Mouse (Mus musculus): ENCODE measurements around the gene Adamtsl1.

Gene Adamtsl1

GRCm38 (mm10) chr4:85941857-85942256 is 427.9 kb downstream of the Adamtsl1 start:
- no peak for DNase-seq

GRCm38 (mm10) chr4:85953590-85953989 is 439.6 kb downstream of the Adamtsl1 start:
- DNase-seq = peak; percentile 59

- no peak for DNase-seq
Measured at GRCm38 (mm10) chr4:85955387-85955786, 441.4 kb downstream of the Adamtsl1 start.

- no peak for DNase-seq
Measured at GRCm38 (mm10) chr4:85957266-85957665, 443.3 kb downstream of the Adamtsl1 start.

GRCm38 (mm10) chr4:85957879-85958278 is 443.9 kb downstream of the Adamtsl1 start:
- no peak for DNase-seq

- no peak for DNase-seq
Measured at GRCm38 (mm10) chr4:85959019-85959418, 445.0 kb downstream of the Adamtsl1 start.

GRCm38 (mm10) chr4:85976188-85976587 is 462.2 kb downstream of the Adamtsl1 start:
- no peak for DNase-seq

GRCm38 (mm10) chr4:85979206-85979605 is 465.2 kb downstream of the Adamtsl1 start:
- peak; percentile 37 for DNase-seq

- no peak for DNase-seq
Measured at GRCm38 (mm10) chr4:86006596-86006995, 492.6 kb downstream of the Adamtsl1 start.

GRCm38 (mm10) chr4:86013640-86014039 is 499.7 kb downstream of the Adamtsl1 start:
- no peak for DNase-seq

- DNase-seq = no peak
Measured at GRCm38 (mm10) chr4:86018928-86019327, 505.0 kb downstream of the Adamtsl1 start.

GRCm38 (mm10) chr4:86019586-86019985 is 505.6 kb downstream of the Adamtsl1 start:
- no peak for DNase-seq

GRCm38 (mm10) chr4:86020372-86021090 is 506.6 kb downstream of the Adamtsl1 start:
- DNase-seq = no peak

GRCm38 (mm10) chr4:86024573-86025160 is 510.7 kb downstream of the Adamtsl1 start:
- DNase-seq = peak; percentile 58

GRCm38 (mm10) chr4:86029486-86029885 is 515.5 kb downstream of the Adamtsl1 start:
- no peak for DNase-seq

GRCm38 (mm10) chr4:86030208-86030607 is 516.2 kb downstream of the Adamtsl1 start:
- DNase-seq = no peak

GRCm38 (mm10) chr4:86031041-86031440 is 517.1 kb downstream of the Adamtsl1 start:
- peak; percentile 11 for DNase-seq

GRCm38 (mm10) chr4:86040921-86041320 is 526.9 kb downstream of the Adamtsl1 start:
- peak; percentile 27 for DNase-seq

GRCm38 (mm10) chr4:86045448-86045847 is 531.5 kb downstream of the Adamtsl1 start:
- no peak for DNase-seq

- no peak for DNase-seq
Measured at GRCm38 (mm10) chr4:86045876-86046275, 531.9 kb downstream of the Adamtsl1 start.

GRCm38 (mm10) chr4:86046881-86047280 is 532.9 kb downstream of the Adamtsl1 start:
- peak; percentile 23 for DNase-seq

GRCm38 (mm10) chr4:86053487-86054237 is 539.7 kb downstream of the Adamtsl1 start:
- peak; percentile 80 for DNase-seq

GRCm38 (mm10) chr4:86060614-86061013 is 546.6 kb downstream of the Adamtsl1 start:
- no peak for DNase-seq

- no peak for DNase-seq
Measured at GRCm38 (mm10) chr4:86068376-86068775, 554.4 kb downstream of the Adamtsl1 start.

Measured in kidney, postnatal 10 days (tissue).